In genomic region chr4:62290816-62291505, GRCm38 (mm10) we compare ENCODE assay signal across 14 mouse cellular contexts. TPM values are rescaled to one million over a fixed set of nuclear protein-coding genes. Genes with fewer than 3 reads are reported as not detected.
DNase-seq lines count a peak whose midpoint lies in the region; ATAC-seq lines count a peak whose summit lies in the region.
"Had no signal": no experiment of that assay in that cellular context is flagged by ENCODE, and none has a peak within 500 bp of the region (broad histone marks: within the 10 kb centered on the region; RNA-seq: fewer than 3 reads in every experiment).

No protein-coding gene starts in this region.

- 93% methylated on average over 9 of the region's 9 CpGs for WGBS in midbrain, embryonic 10.5 days

- DNase-seq in cerebellum, postnatal 25 days: peak; percentile 0 to 1
- DNase-seq in cerebellum, adult 9-10 months: no peak
- peak; percentile 11 to 56 for DNase-seq in spleen, postnatal 4 days (ENCODE audit: low spot score in 2 of 2)
- no peak for DNase-seq in spleen, adult 18-20 months
- DNase-seq in 416B (ENCODE audit: low read depth): peak; percentile 93
- no peak for DNase-seq in embryo, embryonic 11 days
- no peak for DNase-seq in midbrain, embryonic 10.5 days (ENCODE audit: low spot score)
- DNase-seq: gastrocnemius, postnatal 25 days; kidney, adult 2 months; kidney, postnatal 25 days; lung, postnatal 14 days; right cerebral cortex, postnatal 4 days had no signal

- H3K36me3 ChIP-seq in midbrain, embryonic 10.5 days: 0 out of 2 replicates have a peak, but pooled peaks cover 5% of the 10 kb centered on the region

- H3K27me3 ChIP-seq in midbrain, embryonic 10.5 days (ENCODE audit: low read depth, poor library complexity, severe bottlenecking): no peaks in the 10 kb centered on the region
- H3K27me3 ChIP-seq: midbrain, embryonic 13.5 days had no signal

- ATAC-seq in hematopoietic stem cell, adult 5-6 weeks (replicated peaks in 1 of 2; ENCODE audit: insufficient read depth in 1 of 2, low FRiP score in 2 of 2, low TSS enrichment in 1 of 2, low read depth in 1 of 2, poor library complexity in 2 of 2, severe bottlenecking in 2 of 2): peak; percentile 14 to 53; a peak in 2 of 4 replicates
- ATAC-seq: midbrain, embryonic 13.5 days had no signal

- H3K4me3 ChIP-seq in midbrain, embryonic 10.5 days: no peak overlapping the region
- H3K4me3 ChIP-seq: midbrain, embryonic 13.5 days had no signal

- peaks cover 34% of the 10 kb centered on the region for H3K4me1 ChIP-seq in midbrain, embryonic 10.5 days

- H3K27ac ChIP-seq in midbrain, embryonic 10.5 days (replicated peaks): no peak overlapping the region
- H3K27ac ChIP-seq: midbrain, embryonic 13.5 days had no signal

- H3K9me3 ChIP-seq in midbrain, embryonic 10.5 days (replicated peaks): no peaks in the 10 kb centered on the region
- H3K9me3 ChIP-seq: midbrain, embryonic 13.5 days had no signal

RNA-seq across cellular contexts. Expression of gene Slc31a2, which starts 28.6 kb away (rescaled TPM):
- total RNA-seq in hematopoietic stem cell, adult 5-6 weeks (2017): 11.0 and 18.4 TPM in 2 replicates
- polyA plus RNA-seq in midbrain, embryonic 10.5 days (2016; fragmentation: Nextera tagmentation; extraction: Ambion mirVana): 12.1 and 12.4 TPM in 2 replicates

Comparison
In these comparisons a context has a peak if more than half of its experiments do, and no peak if none do; other contexts are left out.
1. DNase-seq: peak in cerebellum, postnatal 25 days (2 of 2), spleen, postnatal 4 days (2 of 2) and 416B (single experiment); none in cerebellum, adult 9-10 months (single experiment), spleen, adult 18-20 months (0 of 2), embryo, embryonic 11 days (single experiment) and midbrain, embryonic 10.5 days (single experiment).